Mouse (Mus musculus): ENCODE measurements at regions not wholly inside any gene's neighbourhood (a gene's known extent, or its start where the extent isn't known, plus 50 kb on each side); places are given as distances from the start of the nearest gene placed in this dataset.

- no peak overlapping the region for H3K27ac ChIP-seq (replicated peaks)
- no peak for DNase-seq (ENCODE audit: low spot score)
Measured at GRCm38 (mm10) chr11:40846586-40846985, 91.5 kb upstream of the Ccng1 start.

GRCm38 (mm10) chr11:40835393-40835792 is 80.3 kb upstream of the Ccng1 start:
- 56% methylated on average over 4 of the region's 4 CpGs for WGBS
- no peaks in the 10 kb centered on the region for H3K36me3 ChIP-seq (replicated peaks)
- H3K9me3 ChIP-seq = peaks cover 3% of the 10 kb centered on the region; the same call in 1 of the 2 replicates
- H3K4me1 ChIP-seq = no peaks in the 10 kb centered on the region
- no peak overlapping the region for H3K27ac ChIP-seq (replicated peaks)
- H3K27me3 ChIP-seq (replicated peaks; ENCODE audit: low read depth, poor library complexity, severe bottlenecking) = no peaks in the 10 kb centered on the region
- H3K4me3 ChIP-seq = no peak overlapping the region
- peak; percentile 25 for DNase-seq (ENCODE audit: low spot score)

More at GRCm38 (mm10) chr11:40846586-40846985, 91.5 kb upstream of the Ccng1 start:
- no peaks in the 10 kb centered on the region for H3K4me1 ChIP-seq
- H3K9me3 ChIP-seq = no peaks in the 10 kb centered on the region
- whole genome bisulfite sequencing = 67% methylated on average over 1 of the region's 1 CpGs
- no peak overlapping the region for H3K4me3 ChIP-seq
- H3K27me3 ChIP-seq (replicated peaks; ENCODE audit: low read depth, poor library complexity, severe bottlenecking) = no peaks in the 10 kb centered on the region
- no peaks in the 10 kb centered on the region for H3K36me3 ChIP-seq (replicated peaks)

Data from embryonic facial prominence, embryonic 10.5 days (tissue).